Mouse (Mus musculus) thymus, postnatal 14 days (tissue): ENCODE measurements around the gene Brwd3.
A peak's percentile ranks its signal among the peaks of the same experiment; 100 is the strongest.

Experiments used
- DNase-seq: peaks from one replicate; pipeline ENCODE4 v3.0.0; 2021

Brwd3 gene

GRCm38 (mm10) chrX:108834090-108834774 is at the start of gene Brwd3:
Brwd3 (minus strand) TSS chrX:108834372.
- DNase-seq: peak; percentile 84

- no peak for DNase-seq
These were observed 28.5 kb upstream of the Brwd3 start for GRCm38 (mm10) chrX:108862632-108863031.

GRCm38 (mm10) chrX:108842705-108843104 is 8.5 kb upstream of the Brwd3 start:
- DNase-seq: no peak

- no peak for DNase-seq
These were observed 2.2 kb upstream of the Brwd3 start for GRCm38 (mm10) chrX:108836416-108836815.

- DNase-seq: no peak
These were observed 1.1 kb upstream of the Brwd3 start for GRCm38 (mm10) chrX:108835233-108835632.

- peak; percentile 29 for DNase-seq
These were observed 671 bp downstream of the Brwd3 start for GRCm38 (mm10) chrX:108833381-108834020.

GRCm38 (mm10) chrX:108832674-108833189 is 1.4 kb downstream of the Brwd3 start:
- DNase-seq: peak; percentile 78

DNA sequence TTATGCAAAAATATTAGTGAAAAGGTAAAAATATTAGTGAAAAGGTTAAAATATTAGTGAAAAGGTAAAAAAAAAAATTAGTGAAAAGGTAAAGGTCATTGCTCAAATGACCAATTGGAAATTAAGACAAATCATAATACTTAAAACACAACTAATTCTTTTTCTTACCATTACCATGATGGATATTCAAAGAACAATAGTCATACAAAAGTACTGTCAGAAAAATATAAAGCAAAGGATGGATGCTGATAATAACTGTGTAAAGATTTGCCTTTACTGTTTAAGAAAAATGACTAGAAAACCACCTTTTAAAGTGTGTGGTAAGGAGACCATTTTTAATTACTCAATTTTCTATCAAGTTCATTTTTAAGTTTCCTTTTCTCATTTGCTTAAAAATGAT is 2.9 kb downstream of the Brwd3 start:
- DNase-seq: no peak

DNA sequence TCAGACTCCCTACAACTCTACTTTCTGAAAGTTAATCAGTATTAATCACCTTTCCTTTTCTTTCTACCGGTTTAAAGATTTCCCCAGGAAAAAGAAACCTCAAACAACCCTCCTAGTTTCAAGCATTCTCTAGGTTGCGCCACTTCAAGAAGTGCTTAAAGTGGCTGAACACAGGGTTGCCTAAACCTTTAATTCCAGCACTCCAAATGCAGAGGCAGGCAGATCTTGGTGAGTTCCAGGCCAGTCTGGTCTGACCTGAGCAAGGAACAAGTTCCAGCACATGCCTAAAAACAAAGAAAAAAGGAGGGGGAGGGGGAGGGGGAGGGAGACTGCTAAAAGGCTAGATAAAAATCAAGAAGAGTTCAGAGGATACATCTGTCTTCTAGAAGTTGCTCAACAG is 6.1 kb downstream of the Brwd3 start:
- no peak for DNase-seq

DNA sequence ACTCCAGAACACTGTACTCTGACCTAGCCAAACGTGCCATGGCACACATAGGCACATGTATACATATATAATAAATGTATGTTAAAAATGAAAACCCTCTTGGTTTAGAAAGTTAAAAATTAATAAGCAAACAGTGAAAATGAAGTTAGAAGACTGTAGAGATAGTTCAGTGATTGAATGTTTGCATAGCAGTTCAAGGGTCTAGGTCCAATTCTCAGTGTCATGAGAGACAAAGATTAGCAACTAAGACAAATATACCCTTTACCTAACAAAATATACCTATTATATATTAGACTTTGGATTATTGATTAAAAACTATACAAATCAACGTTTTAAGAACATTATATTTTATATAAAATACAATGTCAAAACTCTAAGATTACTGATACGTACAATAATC is 36.9 kb downstream of the Brwd3 start:
- no peak for DNase-seq

DNA sequence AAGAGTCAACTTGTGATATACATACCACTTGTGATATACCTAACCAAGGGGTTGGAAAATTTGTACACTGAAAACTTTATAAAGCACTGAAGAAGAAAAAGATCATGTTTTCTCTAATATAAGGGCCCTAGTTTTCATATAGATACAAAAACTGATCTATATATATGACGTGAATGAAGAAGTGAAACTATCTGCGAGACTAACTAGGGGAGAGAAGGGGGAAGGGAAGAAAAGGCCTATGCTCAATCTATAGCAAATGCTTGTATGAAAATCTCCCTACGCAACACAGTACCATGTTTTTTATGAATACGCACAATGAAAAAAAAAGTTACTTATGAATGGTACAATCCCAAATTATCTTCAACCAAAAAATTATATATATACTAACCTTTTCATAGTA is 50.4 kb downstream of the Brwd3 start:
- no peak for DNase-seq

DNA sequence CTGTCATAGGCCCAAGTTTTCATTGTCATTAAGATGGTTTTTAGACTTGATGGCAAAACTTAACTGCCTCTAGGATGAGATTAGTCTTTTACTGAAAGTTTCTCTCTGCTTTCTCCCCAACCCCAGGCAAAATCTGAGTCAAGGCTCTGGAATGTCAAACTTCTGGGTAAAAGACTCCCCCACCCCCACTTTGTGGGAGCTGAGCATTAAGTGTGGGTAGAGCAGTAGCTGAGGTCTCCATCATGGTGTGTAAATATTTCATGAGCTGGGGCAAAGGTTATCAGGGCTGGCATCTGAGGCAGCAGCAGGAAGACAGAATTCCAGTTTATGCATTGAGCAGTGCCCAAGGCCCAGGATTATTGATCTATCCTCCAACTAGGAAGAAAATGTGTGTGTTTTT is 102.4 kb downstream of the Brwd3 start:
- DNase-seq: no peak

DNA sequence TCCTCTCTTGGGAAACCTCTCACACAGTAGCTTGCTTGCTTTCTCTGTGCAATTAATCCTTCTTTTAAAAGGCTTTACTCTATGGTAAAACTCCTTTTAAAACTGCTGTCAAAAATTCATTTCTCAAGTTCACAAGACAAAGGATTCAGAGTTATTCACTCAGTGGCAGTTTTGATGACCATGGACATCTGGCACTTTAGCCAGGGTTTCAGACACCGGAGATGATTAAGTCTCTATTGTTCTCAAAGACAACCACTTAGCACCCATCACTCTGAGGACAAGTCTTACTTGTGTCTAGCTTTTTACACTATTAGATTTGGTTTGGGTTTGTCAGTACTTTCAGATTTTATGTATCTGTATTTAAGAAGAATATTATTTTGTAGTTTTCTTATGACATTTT is 104.6 kb downstream of the Brwd3 start:
- DNase-seq: no peak

- no peak for DNase-seq
These were observed 105.1 kb downstream of the Brwd3 start for GRCm38 (mm10) chrX:108729068-108729467.

- DNase-seq: no peak
These were observed 105.8 kb downstream of the Brwd3 start for GRCm38 (mm10) chrX:108728334-108728733.

- no peak for DNase-seq
These were observed 109.9 kb downstream of the Brwd3 start for GRCm38 (mm10) chrX:108724241-108724640.

DNA sequence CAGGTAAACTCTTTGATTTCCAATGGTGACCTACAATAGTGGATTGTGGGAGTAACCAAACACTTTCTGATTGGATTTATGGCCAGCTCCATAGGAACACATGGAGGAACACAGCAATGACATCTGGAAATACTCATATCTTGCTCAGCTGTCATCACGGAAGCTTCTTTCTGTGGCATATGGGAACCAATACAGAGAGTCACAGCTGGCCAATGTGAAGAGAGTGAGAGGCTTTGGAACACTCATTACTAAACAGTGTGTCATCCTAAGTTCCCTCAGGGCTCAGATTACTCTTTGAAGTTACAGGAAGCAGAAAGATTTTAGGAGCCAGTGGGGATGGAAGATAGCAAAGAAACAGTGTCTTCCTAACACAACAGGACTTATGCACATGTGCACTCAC is 111.7 kb downstream of the Brwd3 start:
- DNase-seq: no peak

DNA sequence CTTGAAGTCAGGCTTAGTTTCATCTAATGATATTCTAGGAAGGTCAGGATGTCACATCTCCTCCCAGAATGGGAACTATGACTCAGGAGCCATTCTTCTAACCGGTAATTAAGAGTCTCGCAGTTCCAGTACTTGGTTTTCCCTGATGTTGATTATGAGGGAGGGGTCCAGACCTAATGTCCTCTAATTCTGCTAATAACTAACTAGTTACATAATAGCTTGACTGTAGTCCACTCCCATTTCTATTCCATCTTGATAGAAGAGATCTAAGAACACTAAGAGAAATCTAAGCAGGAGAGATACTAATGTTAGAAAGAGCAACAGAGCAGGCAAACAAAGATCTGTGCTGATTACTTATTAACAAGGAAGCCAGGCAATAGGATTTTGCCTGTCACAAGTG is 129.9 kb downstream of the Brwd3 start:
- DNase-seq: no peak
